Mouse (Mus musculus) liver, adult 2 months (tissue): ENCODE measurements around the gene Phf19.

Experiments used
- CTCF ChIP-seq: fragments of 200-500 bp; IDR thresholded peaks from 2 replicates; pipeline ENCODE4 v1.5.1; 2011; ENCODE audit warnings: low read depth, low read length, control low read depth
- POLR2A ChIP-seq: fragments of 200-500 bp; IDR thresholded peaks from 2 replicates; pipeline ENCODE4 v1.6.1; 2011; ENCODE audit warnings: low read length, control low read depth; ENCODE audit not compliant: insufficient read depth; ENCODE audit errors: extremely low read depth

- no peak for TF ChIP-seq POLR2A
- no peak for TF ChIP-seq CTCF
Measured at GRCm38 (mm10) chr2:34911871-34912270, 2.0 kb downstream of the Phf19 start.
